Mouse (Mus musculus): ENCODE measurements around the gene Vcam1.

The Vcam1 gene

GRCm38 (mm10) chr3:116126508-116127190 is 2.8 kb downstream of the Vcam1 start:
- DNase-seq (ENCODE audit: low spot score in 2 of 2): no peak

DNA sequence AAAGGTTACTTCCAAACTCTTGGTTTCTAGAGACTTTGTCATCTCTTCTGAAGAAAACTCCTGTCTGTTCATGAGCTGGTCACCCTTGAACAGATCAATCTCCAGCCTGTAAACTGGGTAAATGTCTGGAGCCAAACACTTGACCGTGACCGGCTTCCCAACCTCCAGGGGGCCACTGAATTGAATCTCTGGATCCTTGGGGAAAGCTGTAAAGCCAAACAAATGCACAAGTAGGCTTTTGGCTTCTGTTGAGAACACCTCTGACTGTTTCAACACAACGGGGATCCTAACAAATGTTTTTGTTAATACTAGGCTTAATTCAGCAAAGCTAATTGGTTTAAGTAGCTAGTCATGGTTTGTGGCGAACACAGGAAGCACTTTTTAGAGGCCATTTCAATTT is 3.4 kb downstream of the Vcam1 start:
- no peak for DNase-seq (ENCODE audit: low spot score in 2 of 2)

DNA sequence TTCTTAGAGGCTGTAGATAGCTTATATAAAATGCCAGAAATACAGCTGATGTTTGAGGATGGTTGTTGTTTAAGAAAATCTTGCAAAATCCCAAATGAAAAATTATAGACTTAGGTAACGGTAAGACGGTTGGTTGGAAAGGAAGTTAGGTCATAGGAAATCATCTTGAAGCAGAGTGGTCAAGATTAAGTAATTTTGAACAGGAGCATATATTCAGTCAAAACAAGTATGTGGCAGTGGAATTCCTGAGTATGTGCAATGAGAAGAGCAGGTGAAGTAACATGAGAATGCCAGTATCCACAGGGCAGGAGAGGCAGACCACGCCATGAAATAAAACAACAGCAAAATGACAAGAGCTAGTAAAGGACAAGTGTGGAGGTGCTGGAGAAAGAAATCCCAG is 5.7 kb downstream of the Vcam1 start:
- no peak for DNase-seq (ENCODE audit: low spot score in 2 of 2)

DNA sequence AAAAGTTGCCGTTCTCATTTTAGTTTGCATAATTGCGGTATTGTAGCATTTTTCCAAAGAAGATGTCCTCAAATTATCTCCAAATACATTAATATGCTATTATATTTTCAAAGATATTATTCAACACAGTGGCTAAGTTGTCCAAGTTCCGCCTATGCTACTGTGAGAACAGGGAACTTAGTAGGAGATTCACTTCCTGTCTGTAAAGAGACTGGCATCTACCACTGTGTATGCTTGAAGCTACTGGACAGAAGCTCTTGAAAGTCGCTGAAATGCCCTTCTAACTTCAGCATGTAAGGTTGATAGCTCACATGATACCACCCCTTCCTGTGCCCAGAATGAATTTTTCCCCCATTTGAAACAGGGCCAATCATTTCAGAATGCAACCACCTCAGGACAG is 6.8 kb downstream of the Vcam1 start:
- no peak for DNase-seq (ENCODE audit: low spot score in 2 of 2)

DNA sequence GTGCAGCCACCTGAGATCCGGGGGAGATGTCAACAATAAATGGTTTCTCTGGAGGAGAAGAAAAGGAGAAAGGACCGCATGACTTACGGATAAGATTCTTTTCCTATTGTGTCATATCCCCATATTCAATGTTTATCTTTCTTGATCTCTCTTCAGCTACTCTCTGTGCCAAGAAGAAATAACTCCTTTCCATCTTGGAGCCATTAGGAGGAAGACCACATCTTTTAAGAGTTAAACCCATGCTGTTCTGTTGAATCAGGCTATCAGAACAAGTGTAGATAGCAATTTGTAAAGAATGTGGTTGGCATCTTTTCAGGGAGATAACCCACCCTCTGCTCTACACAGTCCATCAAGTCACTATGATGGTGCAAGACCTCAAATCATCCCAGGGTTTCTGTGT is 8.5 kb downstream of the Vcam1 start:
- DNase-seq (ENCODE audit: low spot score in 2 of 2): no peak

DNA sequence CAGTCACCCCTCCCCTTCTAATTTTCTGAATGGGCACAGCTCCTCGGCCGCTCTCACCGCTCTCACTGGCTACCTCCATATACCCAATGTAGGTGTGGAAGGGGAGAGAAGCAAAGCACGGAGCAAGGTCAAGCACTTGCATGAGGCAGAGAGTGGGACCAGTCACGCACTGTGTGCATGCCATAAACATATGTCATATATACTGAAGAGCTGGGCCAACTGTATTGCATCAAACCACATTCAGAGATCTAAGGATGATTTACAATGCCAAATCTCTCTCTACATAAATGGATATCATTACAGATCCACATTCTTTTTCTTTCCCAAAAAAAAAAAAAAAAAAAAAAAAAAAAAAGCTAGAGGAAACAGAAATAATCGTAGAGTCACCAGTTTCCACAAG is 9.1 kb downstream of the Vcam1 start:
- DNase-seq (ENCODE audit: low spot score in 2 of 2): no peak

- DNase-seq (ENCODE audit: low spot score in 2 of 2): no peak
Observed at GRCm38 (mm10) chr3:116119162-116119561, 10.3 kb downstream of the Vcam1 start.

GRCm38 (mm10) chr3:116117046-116117445 is 12.4 kb downstream of the Vcam1 start:
- no peak for DNase-seq (ENCODE audit: low spot score in 2 of 2)

DNA sequence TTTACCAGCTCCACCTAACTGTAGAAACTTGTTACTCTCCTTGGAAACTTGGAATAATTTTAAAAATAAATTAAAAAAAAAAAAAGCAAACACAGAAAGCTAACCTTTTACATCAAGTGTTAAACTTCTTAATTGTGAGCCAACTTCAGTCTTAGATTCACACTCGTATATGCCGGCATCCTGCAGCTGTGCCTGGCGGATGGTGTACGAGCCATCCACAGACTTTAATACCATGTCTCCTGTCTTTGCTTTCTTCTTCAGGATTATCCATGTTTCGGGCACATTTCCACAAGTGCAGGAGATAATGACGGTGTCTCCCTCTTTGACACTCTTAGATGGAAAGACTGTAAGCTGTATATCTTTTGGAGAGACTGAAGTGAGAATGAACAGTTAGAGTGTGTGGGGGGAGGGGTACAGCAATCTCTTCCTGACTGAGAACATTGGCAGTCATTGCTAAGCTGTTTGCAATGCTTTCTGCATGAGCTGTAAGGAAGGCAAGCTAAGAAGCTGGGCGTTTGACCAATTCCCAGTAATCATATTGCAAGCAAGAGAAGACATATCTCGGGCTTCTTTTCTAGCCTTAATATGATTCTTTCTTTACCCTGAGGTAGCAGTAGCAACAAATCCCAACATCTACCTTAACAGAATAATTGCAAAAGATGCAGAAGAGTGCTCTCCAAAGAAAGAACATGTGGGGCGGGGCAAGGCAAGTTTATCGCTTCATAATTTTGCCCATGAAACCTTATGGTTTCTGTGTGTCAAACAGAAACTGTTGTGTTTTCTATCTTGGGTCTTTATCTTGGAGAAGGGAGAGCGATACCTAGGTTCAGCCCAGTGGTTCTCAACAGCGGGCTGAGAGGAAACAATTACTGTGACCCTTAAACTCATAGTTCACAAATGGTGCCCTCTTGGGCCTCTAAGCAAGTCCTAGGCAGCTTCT is 15.0 kb downstream of the Vcam1 start:
- no peak for DNase-seq (ENCODE audit: low spot score in 2 of 2)

GRCm38 (mm10) chr3:116113443-116114241 is 15.8 kb downstream of the Vcam1 start:
- no peak for DNase-seq (ENCODE audit: low spot score in 2 of 2)

GRCm38 (mm10) chr3:116112816-116113405 is 16.6 kb downstream of the Vcam1 start:
- no peak for DNase-seq (ENCODE audit: low spot score in 2 of 2)

- no peak for DNase-seq (ENCODE audit: low spot score in 2 of 2)
Observed at GRCm38 (mm10) chr3:116105713-116106112, 23.8 kb downstream of the Vcam1 start.

DNA sequence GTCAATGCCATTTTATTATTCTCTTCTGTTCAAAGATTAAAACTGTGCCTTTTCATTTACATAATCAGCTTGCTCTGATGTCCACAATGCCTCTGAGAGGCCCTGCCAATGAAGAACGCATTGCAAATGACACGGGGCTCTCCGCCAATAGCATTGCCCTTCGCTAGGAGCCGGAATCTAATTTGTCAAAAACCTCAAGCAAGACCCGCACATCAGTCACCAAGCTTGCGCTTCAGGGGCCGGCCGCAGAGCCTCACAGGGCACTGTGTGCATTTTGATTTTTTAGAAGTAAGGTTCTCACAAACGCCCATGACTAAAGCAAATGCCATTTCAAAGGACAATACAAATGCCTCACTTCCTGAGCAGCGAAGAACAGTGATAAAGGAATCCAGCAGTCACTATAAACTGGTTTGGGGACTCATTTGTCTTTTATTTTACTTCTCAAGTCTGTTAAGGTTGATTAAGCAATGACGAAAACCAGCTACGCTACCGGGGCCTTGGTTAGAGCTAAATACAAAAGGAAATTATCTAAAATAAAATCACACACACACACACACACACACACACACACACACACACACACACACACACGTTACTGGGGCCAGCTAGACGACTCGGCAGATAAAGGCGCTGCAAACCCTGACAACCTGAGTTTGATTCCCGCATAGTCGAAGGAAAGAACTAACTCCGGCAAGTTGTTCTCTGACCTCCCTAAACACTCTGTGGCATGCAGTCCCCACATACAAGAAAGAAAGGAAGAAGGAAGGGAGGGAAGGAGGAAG is 24.4 kb downstream of the Vcam1 start:
- DNase-seq (ENCODE audit: low spot score in 2 of 2): no peak

- DNase-seq (ENCODE audit: low spot score in 2 of 2): no peak
Observed at GRCm38 (mm10) chr3:116104270-116104669, 25.2 kb downstream of the Vcam1 start.

GRCm38 (mm10) chr3:116100850-116101249 is 28.6 kb downstream of the Vcam1 start:
- no peak for DNase-seq (ENCODE audit: low spot score in 2 of 2)

DNA sequence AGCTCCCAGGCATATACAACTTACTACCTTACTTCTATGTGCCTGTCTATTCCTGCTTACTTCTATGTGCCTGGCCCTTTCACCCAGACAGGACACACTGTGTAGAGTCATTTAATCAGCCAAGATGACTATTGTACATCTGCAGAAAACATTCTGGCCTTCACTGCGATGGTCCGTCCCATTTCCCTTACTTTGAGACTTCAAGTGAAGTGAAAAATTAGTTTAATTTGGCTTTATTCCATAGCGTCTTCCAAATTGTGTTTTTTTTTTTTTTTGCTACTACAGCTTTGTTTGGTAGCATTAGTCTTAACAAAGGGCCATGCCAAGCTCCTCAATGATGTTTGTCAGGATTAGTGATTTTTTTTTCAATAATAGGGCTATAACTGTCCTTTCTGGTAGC is 33.6 kb downstream of the Vcam1 start:
- DNase-seq (ENCODE audit: low spot score in 2 of 2): no peak

- no peak for DNase-seq (ENCODE audit: low spot score in 2 of 2)
Observed at GRCm38 (mm10) chr3:116095312-116095711, 34.2 kb downstream of the Vcam1 start.

DNA sequence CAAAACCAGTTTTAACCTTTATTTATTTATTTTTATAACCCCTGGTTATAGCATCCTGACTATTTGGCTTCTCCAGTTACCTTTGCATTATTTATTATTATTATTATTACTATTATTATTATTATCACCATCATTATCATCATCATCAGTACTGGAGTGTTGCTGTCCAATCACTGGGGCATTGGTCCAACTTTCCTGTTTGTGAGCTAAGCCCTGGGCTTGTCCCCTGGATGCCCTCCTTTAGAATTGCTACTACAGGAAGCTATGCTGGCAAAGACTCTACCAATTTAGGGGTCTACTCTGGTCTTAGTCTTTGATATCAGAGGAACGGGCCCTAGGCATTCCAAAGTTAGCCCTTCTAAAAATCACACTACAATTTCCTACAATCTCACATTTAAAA is 34.6 kb downstream of the Vcam1 start:
- DNase-seq (ENCODE audit: low spot score in 2 of 2): no peak

- DNase-seq (ENCODE audit: low spot score in 2 of 2): no peak
Observed at GRCm38 (mm10) chr3:116094288-116094687, 35.2 kb downstream of the Vcam1 start.

DNA sequence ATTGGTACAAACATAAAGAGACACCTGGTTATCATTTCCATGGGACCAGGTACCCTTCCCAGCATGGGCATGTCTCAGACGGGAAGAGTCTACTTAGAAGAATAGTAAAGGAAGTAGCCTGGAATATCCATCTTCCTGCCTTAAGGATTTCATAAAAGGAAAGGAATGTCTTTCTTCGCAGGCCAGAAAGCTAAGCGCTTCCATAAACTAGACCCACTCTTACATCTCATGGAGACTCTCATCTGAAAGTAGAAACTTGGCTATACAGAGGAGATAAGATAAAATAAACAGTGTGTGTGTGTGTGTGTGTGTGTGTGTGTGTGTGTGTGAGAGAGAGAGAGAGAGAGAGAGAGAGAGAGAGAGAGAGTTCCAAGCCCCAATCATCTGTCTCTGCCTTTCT is 36.9 kb downstream of the Vcam1 start:
- DNase-seq (ENCODE audit: low spot score in 2 of 2): no peak

GRCm38 (mm10) chr3:116091706-116092105 is 37.8 kb downstream of the Vcam1 start:
- no peak for DNase-seq (ENCODE audit: low spot score in 2 of 2)
